Mouse (Mus musculus) frontal cortex, postnatal 14 days (tissue): ENCODE measurements around the gene Tfap2e.

ENCODE experiments used
- DNase-seq, 2 experiments: peaks; one replicate each; pipeline ENCODE4 v3.0.0; 2022; ENCODE audit warnings: low spot score in 2 of 2

The Tfap2e gene

DNA sequence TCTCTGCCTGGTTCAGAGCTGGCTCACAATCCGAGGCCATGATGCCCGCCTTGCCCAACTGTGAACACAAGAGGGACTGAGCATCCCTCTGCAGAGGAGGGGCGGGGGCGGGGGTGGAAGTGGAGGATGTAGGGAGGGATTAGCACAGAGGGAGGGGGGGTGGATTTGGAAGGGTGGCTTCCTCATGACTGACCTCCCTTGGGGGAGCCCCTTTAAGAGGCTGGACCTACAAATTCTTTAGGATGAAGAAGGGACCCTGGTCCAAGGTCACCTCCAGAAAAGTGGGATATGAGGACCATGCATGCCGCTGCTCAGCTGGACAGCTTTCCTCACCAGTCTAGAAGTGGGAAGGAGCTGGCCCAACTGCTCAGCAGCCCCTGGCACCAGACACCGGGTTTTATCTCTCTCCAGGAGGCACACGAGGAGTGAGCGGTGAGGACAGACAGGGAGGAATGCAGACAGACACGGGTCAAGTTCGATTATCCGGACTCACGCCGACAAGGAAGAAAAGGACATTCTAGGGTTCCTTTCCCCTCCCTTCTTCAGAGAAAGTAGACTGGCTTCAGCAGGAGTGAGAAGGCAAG lies 16.1 kb upstream of the Tfap2e start:
- DNase-seq: peak in 1 of 2 experiments; percentile 31

DNA sequence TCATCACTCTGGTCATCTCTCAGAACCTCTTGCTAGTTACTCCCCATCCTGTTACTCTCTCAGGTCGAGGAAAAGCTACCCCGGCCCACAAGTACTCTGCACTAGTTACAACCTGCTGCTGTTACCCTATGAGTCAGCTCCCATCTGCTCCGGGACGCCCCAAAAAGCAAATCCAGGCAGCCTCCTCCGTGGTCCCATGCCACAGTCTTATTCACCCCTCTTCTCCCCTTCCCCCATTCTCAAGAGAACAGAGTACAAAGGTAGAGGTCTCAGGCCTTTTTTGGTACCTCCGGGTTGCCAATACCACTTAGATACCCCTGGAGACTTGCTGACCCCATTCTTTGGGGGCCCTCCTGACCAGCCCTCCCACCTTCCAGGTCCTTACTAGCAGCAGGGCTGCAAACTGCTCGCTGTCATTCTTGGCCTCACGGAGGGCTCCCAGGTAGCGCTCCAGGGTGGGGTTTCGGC lies 15.6 kb upstream of the Tfap2e start:
- peak in 1 of 2 experiments; percentile 39 for DNase-seq

DNA sequence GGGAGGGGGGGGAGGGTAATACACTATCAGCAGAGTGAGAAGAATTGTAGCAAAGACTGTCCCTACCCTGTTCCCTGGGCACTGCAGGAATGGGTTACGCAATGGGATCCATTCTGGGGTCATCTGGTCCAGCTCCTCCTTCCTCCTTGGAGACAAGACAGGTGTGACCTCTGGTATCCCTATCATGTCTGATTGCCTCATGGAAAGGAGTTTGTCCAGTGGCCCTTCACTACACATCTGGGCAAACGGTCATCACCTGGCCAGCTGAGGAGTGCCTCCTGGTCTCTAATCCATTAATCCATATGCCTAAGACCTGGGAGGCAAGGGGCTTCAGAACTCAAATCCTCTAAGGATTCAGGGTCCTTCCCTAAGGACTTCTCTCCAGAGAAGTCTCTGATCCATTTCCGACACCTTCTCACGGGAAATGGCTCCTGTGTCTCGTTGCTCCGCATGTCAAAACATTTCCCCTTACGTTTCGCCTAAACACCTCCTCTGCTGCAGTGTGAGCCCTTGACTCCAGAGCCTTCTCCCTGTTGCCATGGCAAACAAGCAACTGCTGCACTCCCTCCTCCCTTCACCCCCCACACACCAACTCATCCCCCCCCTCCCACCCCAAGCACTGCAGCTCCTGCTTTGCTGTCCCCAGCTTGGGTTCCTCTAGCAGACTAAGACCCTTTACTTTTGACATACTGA lies 15.0 kb upstream of the Tfap2e start:
- no peak for DNase-seq

DNA sequence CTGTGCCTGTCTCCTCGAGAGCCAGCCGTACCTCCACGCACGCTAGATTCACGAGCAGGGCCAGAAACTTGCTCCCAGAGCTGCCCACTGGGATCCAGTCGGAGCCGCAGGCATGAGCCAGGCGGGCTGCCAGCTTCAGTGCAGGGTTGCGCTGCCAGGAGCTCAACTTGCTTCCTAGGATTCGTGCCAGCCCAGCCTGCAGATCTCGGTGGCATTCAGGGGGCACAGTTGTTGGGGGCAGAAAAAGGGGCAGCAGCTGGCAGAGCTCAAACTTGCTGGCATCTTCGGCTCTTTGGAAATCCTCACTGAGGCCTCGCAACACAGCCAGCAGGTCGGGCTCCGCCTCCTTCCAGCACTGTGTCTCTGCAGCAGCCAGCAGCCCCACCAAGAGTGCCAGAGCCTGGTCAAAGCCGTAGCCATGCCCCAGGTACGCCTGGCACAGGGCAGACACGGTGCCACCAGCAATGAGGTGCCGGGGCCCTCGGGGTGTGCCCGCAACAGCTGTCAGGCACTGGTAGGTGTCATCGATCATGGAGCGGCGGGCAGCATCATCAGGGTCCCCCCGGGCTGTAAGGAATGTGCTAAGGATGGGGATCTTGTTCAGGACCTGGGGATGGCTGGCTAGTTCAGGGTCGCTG lies 14.1 kb upstream of the Tfap2e start:
- peak; percentile 56 to 62 for DNase-seq

DNA sequence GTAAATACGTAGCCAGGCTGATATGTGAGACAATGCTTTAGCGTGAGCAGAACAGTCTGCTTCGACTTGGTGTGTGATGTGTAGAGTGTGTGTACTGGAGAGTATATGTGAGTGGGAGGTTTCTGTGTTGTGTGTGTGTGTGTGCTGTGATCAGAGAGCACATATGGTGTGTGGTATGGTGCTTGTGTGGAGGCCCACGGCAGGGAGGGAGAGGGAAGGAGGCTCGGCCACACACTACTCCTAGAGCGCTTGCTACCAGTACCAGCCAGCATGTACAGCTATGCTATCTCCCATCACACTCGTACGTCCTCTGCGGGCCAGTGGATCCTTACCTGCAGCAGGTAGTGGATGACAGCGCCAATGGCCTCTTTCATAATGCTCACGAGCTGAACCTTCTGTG lies 13.5 kb upstream of the Tfap2e start:
- DNase-seq: no peak

DNA sequence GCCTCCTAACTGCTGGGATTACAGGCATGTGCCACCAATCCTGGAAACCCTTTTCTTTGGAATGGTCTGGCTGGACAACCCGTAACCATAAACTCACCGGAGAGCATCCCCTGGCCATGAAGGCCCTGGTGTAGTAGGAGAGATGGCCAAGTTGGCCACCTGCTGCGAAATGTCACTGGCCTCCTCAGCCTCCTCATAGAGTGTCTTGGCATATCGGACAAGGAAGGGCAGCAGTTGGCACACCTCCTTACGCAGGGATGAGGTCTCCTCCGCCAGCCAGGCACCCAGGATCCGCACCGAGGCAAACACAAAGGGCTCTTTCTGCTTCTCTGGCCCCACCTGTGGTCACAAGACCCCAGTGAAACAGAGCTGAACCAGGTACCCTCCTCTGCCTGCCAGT lies 12.3 kb upstream of the Tfap2e start:
- DNase-seq: no peak

DNA sequence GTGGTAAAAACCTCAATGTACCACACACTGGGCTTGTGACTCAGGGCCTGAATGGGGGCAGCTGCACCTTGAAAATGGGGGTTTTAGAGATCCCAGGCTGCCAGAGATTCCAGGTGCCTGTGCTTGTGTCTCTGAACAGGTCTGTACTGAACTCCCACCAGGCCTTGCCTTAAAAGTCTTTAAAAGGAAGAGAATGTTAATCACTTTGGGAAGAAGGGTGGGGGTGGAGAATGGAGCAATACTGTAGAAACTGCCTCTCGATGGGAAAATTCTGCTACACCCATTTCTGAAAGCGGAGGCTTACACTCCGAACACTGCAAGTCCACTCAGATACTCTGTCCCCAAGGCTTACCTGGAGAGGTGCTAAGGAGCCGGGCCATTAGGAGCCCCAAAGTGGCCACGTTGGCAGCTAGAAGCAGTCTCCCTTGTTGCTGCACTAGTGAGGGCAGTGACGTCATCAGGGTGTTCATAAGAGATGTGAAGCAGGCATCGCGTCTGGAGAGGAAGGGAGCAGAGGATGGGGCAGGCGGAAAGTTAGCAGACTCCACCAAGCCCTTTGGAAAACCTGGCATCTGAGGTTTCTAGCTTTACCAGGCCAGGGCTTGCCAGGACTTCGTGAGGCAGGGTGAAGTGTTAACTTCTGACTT lies 10.3 kb upstream of the Tfap2e start:
- no peak for DNase-seq

DNA sequence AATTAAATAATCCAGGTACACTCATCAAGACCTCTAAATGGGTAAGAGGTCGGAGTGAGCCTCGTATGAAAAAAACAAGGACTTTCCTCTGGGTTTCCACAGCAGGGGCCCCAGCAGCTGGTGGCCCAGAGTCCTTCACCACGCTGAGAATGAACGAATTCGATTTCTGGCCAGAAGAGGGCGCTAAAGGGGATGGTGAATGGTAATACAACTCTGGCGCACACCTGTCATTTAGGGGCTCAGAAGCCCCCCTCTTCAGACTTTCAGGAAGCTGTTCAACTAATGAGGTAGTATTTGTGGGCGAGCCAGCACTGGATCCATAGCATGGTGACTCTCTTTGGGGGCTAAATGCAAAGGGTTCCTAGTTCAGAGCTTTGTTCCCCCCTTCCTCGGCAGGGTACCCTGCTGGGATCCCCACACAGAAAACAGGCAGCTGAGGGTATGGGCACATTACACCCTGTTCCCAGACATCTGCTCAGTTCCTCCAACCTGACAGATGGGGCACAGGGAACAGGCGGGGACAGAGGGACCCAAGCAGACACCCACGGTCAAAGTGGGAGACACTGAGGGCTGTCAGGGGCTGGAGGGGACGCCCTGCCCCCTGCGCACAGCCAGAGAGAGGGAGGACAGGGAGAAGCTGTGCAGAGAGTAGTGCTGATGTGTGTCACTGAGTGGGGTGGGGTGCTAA lies 9.6 kb upstream of the Tfap2e start:
- DNase-seq: peak in 1 of 2 experiments; percentile 26

DNA sequence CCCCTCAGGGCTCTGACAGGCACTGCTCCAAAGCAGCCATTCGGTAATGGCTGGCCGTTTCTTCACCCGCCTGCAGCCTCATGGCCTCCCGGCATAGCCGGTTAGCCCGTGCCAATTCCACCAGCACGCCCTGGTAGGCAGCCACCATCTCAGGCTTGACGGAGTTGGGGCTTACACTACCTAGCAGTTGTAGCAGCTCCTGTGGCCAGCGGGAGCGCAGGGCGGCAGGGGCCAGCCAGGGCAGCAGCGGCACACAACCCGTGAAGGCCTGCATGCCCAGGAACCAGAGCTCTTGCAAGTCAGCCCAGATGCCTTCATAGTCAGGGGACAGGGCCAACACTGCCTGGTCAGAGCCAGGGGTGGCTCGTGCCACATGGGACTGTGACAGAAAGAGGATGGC lies 8.8 kb upstream of the Tfap2e start:
- no peak for DNase-seq

DNA sequence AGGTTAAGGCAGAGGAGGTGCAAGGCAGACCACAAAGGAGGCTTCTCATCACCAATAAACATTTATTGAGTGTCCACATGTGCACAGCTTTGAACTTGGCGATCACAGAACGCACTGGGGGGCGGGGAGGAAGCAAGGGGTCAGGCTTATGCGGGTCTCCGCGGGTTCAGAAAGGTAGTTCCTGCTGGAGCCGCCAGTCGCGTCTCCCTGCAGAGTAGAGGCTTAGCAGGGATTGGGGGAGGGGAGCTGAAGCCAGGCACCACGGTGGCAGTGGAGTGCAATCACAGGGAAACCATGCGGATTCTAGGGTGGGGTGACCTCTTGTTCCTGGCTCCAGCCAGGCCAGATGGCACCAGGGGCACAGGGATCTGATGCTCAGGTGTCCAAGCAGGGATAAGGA lies 7.7 kb upstream of the Tfap2e start:
- no peak for DNase-seq

DNA sequence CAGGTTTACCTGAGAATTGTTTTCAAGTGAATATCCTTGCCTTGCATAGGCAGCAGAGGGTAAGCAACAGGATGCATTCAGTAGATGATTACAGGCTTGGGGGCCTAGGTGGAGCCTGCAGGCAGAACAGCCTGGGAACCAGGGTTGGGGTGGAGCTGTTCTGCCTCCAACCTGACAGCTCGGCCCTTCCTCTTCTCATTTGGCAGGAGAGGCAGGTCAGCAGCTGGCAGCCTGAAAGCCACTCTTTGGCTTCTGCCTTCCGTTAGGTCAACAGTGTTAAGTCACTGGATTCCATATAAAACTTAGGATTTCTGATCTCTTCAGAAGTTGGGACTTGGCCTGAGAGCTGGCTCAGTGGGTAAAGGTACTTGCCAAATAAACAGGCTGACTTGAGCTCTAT lies 6.9 kb upstream of the Tfap2e start:
- DNase-seq: no peak

DNA sequence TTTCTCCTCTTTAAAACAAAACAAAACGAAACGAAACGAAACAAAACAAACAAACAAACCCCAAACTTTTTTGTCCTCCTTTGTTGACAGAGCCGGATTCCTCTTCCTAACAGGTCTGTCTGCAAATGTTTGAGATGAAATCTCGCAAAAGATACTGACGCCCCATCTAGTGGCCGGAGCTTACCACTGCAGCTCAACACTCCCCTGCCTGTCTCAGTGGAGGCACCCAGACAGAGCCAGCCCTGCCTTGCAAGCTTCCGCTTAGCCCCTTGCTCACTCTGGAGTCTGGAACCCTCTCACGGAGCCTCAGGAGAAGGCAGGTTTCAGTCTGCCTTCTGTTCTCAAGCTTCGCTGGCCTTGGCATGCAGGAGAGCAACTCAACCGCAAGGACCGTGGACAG lies 5.4 kb upstream of the Tfap2e start:
- DNase-seq: peak; percentile 71 to 87

DNA sequence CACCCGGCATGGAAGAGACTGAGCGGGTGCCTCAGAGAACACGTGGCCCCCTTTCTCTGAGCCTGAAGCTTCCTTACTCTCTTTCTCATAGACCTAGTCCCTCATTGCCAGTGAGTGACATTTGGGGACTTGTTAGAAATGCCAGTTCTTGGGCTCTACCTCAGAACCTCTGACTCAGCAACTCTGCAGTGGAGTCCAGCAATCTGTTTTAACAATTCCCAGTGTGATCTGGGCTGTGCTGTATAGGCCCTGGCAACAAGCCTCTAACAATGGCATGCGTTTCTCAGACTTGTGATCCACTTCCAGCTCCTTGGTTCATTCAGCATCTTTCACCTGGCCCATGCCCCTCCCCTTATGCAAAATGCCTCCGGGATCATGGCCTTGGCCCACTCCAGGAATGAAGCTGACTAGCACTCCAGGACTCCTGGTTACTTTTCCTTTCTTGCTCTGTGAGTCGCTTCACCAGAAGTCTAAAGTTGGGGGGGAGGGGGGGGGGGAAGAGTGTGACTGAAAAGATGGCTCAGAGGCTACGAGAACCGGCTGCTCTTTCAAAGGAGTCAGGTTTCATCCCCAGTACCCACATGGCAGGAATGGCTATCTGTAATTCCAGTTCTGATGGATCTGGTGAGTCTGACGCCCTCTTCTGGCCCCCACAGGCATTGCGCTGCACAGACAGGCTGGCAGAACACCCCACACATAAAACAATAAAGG lies 4.1 kb upstream of the Tfap2e start:
- no peak for DNase-seq

DNA sequence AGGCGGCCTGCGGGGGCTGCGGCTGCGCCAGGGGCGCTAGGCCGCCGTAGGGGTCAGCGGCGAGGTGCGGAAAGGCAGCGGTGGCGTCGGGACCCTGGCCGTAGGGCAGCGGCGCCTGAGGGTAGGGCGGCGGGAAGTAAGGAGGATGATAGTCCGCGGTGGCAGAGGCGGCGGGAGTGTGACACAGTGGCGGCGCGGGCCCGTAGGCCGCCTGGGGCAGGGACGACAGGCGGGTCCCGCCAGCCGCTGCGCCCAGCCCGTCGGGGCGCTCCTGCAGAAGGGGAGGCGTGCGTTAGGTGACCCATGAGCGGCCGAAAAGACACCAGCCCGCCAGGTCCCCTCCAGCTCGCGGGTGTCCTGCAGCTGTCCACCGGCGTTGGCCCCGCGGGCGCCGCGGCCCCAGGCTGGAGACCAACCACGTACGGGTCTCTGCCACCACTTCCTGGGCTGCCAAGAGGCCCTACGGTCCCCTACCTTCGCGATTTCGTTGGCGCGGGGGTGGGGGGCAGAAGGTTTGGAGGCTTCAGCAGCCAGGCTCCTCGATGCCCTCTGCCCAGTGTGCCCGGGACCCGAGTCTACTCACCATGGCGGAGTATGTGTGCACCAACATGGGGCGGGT lies 549 bp downstream of the Tfap2e start:
- no peak for DNase-seq

DNA sequence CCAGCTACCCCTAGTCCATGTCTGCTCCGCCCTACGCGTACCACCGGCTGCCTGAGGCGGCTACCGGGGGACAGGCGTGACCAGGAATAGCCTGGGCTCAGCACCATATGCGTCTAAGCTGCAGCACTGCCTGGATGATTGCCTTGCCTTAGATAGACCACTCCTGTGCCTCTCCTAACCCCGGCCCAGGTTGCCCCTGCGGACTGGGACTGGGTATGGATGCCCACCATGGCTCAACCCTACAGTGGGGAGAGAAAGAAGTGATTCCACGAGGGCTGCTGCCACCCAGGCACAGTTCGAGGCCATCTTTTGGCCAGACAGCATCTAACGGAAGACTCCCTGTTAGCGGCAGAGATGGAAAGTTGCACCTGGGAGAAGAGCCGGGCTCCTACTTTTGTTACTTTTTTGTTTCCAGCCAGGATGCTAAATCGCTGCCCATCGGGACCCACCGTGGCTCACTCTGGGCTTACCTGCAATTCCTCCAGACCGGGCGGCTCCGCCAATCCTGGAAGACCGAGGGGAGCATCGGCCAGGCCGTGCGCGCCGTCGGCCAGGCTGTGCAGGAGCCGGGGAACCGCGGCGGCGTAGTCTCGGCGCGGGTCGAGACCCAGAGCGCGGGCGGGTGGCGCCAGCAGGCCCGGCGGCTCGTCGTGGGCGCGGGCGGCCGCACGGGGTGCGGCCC lies 1.2 kb downstream of the Tfap2e start:
- no peak for DNase-seq

DNA sequence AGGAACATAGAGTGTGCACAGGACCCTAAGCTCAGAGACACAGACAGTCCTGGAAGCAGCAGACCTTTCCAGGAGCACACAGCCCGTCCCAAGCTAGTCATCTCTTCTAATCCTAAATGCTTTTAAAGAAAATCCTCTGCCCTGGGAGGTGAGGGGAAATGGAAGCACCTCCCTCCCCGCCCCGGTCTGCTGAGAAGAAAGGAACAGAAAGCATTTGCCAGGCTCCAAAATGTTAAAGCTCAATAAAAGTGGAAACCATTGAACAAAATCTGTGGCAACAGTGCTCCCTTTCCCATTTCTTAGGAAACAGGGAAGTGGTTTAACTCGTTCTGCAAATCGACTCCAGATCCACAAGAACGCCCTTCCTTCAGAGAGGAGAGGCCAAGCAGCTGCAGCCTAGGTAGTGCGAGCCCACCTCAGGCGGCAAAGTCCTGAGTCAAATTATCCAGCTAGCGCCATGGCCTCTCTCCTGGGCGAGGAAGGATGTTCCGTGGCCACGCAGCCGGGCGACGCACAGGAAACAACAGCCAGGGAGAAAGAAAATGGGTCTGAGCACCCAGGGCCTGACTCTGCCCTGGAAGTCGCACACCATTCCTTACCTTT lies 1.9 kb downstream of the Tfap2e start:
- no peak for DNase-seq

DNA sequence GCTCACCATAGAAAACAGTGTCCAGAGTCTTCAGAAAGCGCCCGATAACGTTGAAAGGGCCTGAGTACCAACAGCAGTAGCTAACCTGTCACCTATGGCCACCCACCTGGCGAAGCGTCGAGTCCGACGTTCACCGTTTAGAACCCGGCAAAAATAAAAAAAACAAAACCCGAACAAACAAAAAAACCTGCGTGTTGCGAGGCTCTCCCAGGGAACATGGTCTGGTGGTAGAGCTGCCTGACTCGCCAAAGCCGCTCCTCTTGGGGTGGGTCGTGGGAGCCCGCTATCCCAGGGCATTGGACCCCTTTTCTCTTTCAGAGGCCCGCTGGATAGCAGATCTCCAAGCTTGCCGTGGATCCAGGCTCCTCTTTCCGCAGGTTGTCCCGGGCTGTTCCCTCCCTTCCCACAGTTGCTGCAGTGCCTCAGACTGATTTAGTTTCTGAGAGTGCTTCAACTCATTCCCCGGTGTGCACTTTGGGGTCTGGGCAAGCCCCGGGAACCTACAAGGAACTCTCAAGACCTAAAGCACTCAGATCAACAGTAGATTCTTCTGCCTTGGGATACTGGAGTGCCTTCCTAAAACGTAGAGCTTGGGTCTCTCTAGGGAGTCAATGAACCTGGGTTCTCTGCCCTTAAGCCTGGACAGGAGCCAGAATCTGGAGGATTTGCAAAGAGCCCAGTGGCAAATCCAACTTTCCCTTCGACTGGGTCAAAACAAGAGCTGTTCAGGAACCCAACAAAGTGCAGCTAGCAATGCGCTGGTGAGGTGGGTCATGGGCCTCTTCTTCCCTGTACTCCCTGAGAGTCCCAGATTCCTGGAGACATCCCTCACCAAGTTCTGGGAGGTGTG lies 3.3 kb downstream of the Tfap2e start:
- DNase-seq: no peak

DNA sequence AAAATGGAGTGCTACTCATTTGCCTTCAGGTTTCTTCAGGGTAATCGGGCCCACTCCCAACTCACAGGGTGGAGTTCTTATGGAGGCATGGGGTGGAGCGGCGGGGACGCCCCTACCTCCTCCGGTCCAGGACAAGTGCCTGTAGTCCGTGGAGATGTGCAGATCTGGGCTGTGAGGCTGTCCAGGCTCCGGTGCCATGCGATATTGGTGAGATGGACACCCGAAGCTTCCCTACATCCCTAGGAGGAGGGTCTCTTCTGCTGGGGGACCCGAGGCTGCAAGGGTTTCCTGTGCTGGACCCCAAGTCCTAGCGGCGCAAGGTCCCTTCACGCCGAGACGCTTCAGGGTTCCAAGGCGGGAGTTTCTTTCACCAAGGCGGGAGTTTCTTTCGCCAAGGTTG lies 3.9 kb downstream of the Tfap2e start:
- DNase-seq: no peak

DNA sequence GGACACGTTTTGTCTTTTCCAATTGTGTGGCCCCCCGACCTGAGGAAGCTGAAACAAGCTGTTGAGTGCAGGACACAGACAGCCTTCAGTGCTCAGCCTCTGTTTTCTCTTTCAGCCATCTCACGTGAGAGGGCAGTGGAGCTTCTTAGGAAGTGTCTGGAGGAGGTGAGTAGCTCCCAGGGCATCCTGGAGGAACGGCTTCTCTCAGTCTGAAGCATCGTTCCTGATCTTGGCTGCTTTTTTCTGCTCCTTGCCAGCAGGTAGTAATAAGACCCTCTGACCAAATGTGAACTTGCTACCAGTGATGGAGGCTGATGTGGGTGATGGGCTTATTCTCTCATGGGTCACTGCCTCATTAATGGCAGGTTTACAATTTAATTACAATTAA lies 28.6 kb downstream of the Tfap2e start:
- DNase-seq: no peak
